Mouse (Mus musculus) cortical plate, adult 2 months (tissue): ENCODE results near the gene Ubtf.

ENCODE experiments used
- CTCF ChIP-seq: fragments of 200-500 bp; IDR thresholded peaks from 2 replicates; pipeline ENCODE4 v1.5.1; 2011; ENCODE audit warnings: mild to moderate bottlenecking, control low read depth, low read length; ENCODE audit not compliant: insufficient read depth; ENCODE audit errors: extremely low read depth
- POLR2A ChIP-seq: fragments of 200-500 bp; IDR thresholded peaks from 2 replicates; pipeline ENCODE4 v1.6.1; 2011; ENCODE audit warnings: mild to moderate bottlenecking, low read length, control low read depth; ENCODE audit not compliant: insufficient read depth; ENCODE audit errors: extremely low read depth

DNA sequence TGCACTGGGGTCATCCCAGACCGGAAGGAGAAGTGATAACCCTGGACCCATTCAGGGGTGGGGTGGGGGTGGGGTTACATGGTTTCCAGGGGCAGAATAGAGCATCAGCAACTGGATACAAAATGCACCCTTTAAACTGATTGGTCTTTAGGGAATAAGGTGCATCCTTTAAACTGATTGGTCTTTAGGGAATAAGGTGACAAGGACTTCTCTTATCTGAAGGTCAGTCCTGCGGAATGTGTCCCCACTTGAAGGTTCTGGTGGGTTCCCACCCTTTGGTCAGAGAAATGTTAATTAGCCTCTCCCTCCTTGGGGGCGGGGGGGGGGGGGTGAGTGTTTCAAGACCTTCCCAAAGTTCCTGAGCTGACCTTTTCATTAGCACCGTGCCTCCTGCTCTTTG is 12.3 kb upstream of the Ubtf start:
- TF ChIP-seq CTCF (no peak), POLR2A (no peak)
